Mouse (Mus musculus) bone marrow macrophage, adult 2 months (primary cell): ENCODE measurements around the gene Olfr221.

ENCODE experiments used
- CTCF ChIP-seq: IDR thresholded peaks from 2 replicates; pipeline ENCODE4 v1.5.1; 2012; ENCODE audit warnings: low read depth, mild to moderate bottlenecking, low read length, moderate library complexity
- POLR2A ChIP-seq: IDR thresholded peaks from 2 replicates; pipeline ENCODE4 v1.6.1; 2012; ENCODE audit warnings: mild to moderate bottlenecking, low read depth, low read length, borderline replicate concordance

- TF ChIP-seq CTCF (no peak), POLR2A (no peak)
Measured at GRCm38 (mm10) chr14:51986153-51986505, 56.1 kb downstream of the Olfr221 start.
